Mouse (Mus musculus) heart, embryonic 11.5 days (tissue): ENCODE data around the gene Atp6v1g2. TPM values are rescaled to one million over a fixed set of nuclear protein-coding genes. Genes with fewer than 3 reads are reported as not detected.

Experiments
- ATAC-seq: fragments of 200-750 bp; cut with Nextera tagmentation; replicated peaks from 2 replicates; pipeline ENCODE4 v1.8.0; 2017; ENCODE audit warnings: moderate library complexity; ENCODE audit not compliant: insufficient number of reproducible peaks, low FRiP score, low TSS enrichment
- H3K27ac ChIP-seq: fragments of 300-500 bp; sonication (generic); 2 replicates; pipeline ENCODE4 v1.5.1; 2014; ENCODE audit warnings: mild to moderate bottlenecking, low read depth, low read length
- H3K27me3 ChIP-seq: fragments of 300-500 bp; sonication (generic); 2 replicates; pipeline ENCODE4 v1.6.1; 2014; ENCODE audit warnings: mild to moderate bottlenecking, low read length, mixed read lengths; ENCODE audit not compliant: control insufficient read depth, insufficient read depth
- H3K36me3 ChIP-seq: fragments of 300-500 bp; sonication (generic); 2 replicates; pipeline ENCODE4 v1.6.1; 2014; ENCODE audit warnings: mild to moderate bottlenecking, low read length, moderate library complexity, mixed read lengths; ENCODE audit not compliant: control insufficient read depth, insufficient read depth
- H3K4me1 ChIP-seq: fragments of 300-500 bp; sonication (generic); 2 replicates; pipeline ENCODE4 v1.6.1; 2014; ENCODE audit warnings: low read length; ENCODE audit not compliant: control insufficient read depth, insufficient read depth
- H3K4me2 ChIP-seq: fragments of 300-500 bp; sonication (generic); 2 replicates; pipeline ENCODE4 v1.6.1; 2014; ENCODE audit warnings: mild to moderate bottlenecking, moderate library complexity
- H3K4me3 ChIP-seq: fragments of 300-500 bp; sonication (generic); 2 replicates; pipeline ENCODE4 v1.5.1; 2014; ENCODE audit warnings: low read depth, low read length
- H3K9ac ChIP-seq: fragments of 300-500 bp; sonication (generic); 2 replicates; pipeline ENCODE4 v1.6.1; 2014; ENCODE audit warnings: mild to moderate bottlenecking, low read depth, low read length, moderate library complexity
- H3K9me3 ChIP-seq: fragments of 300-500 bp; sonication (generic); replicated peaks from 2 replicates; pipeline ENCODE4 v1.6.1; 2016; ENCODE audit warnings: low read length; ENCODE audit not compliant: control insufficient read depth
- WGBS: fragments of 180-500 bp; shearing (Covaris S2); extraction: QIAGEN DNeasy Blood & Tissue Kit; methylation state at CpG from one replicate; pipeline ENCODE4 v1.1.7; 2014; ENCODE audit not compliant: insufficient replicate concordance; 5-methylcytosine and 5-hydroxymethylcytosine counted together
- polyA plus RNA-seq: library from polyadenylated mRNA; unstranded; fragments of >200 nt; fragmentation: Nextera tagmentation; extraction: Ambion mirVana; gene quantifications from 2 replicates; pipeline ENCODE4 v1.2.1, GENCODE M21; 2014

The Atp6v1g2 gene
- polyA plus RNA-seq, 1 experiment from 2014 or later = 10.1 TPM

DNA sequence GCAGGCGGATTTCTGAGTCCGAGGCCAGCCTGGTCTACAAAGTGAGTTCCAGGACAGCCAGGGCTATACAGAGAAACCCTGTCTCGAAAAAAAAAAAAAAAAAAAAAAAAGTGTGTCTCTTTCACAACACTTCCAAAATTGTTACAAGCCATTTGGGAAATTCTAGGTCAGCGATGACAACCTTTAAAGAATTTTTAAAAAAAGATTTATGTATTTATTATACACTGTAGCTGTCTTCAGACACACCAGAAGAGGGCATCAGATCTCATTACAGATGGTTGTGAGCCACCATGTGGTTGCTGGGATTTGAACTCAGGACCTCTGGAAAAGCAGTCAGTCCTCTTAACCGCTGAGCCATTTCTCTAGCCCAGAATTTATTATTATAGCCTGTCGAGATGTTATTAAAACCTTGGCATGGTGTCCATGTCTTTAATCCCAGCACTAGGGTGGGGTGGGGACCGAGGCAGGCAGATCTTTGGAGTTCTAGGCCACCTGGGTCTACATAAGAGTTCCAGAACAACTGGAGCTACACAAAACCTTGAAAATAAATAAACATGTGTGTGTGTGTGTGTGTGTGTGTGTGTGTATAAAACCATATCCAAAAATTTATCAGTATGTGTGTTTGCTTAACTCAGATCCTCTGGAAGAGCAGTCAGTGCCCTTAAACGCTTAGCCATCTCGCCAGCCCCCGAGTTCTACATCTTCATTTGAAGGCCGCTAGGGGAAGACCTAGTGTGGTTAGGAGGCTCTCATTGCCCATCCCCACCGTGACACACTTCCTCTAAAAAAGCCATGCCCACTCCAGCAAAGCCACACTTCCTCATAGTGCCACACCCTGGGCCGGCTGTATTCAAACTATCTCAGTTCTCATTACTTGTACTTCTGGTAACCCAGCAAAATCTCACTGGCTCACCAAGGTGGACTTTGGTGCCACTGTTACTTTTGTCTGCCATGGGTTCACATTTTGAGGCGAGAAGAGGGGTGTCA lies 25.3 kb downstream of the Atp6v1g2 start:
- no peak overlapping the region for H3K4me3 ChIP-seq
- peaks cover 6% of the 10 kb centered on the region; the same call in 1 of the 2 replicates for H3K36me3 ChIP-seq
- no peak overlapping the region for H3K27ac ChIP-seq
- peak overlapping the region; percentile 52; the same call in 1 of the 2 replicates for H3K4me2 ChIP-seq
- peaks cover 25% of the 10 kb centered on the region for H3K27me3 ChIP-seq
- H3K9me3 ChIP-seq = no peaks in the 10 kb centered on the region
- H3K4me1 ChIP-seq = no peaks in the 10 kb centered on the region
- no peak for ATAC-seq
- 51% methylated on average over 13 of the region's 14 CpGs for WGBS
- H3K9ac ChIP-seq = no peak overlapping the region

DNA sequence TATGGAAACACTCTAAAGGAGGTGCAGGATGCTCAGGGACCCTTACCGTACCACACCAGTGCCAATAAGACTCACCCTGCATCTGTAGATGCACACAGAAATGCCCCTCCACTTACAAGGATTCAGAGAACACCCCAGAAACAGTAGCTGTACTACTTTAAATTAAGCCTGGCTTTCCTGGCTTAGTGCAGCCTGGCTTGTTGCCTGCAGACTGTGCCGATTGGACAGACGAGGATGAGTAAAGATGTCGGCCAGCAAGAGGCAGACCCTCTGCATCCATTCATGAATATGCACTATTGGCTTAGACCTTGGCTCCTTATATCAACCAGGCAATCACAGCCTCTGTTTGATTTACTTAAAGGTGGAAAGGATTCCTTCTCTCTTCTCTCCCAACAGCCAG lies 26.2 kb downstream of the Atp6v1g2 start:
- H3K9ac ChIP-seq = no peak overlapping the region
- no peaks in the 10 kb centered on the region for H3K36me3 ChIP-seq
- ATAC-seq = no peak
- H3K4me1 ChIP-seq = no peaks in the 10 kb centered on the region
- no peak overlapping the region for H3K4me3 ChIP-seq
- WGBS = 76% methylated on average over 4 of the region's 4 CpGs
- H3K27me3 ChIP-seq = peaks cover 33% of the 10 kb centered on the region
- H3K9me3 ChIP-seq = no peaks in the 10 kb centered on the region
- H3K4me2 ChIP-seq = no peak overlapping the region
- no peak overlapping the region for H3K27ac ChIP-seq

DNA sequence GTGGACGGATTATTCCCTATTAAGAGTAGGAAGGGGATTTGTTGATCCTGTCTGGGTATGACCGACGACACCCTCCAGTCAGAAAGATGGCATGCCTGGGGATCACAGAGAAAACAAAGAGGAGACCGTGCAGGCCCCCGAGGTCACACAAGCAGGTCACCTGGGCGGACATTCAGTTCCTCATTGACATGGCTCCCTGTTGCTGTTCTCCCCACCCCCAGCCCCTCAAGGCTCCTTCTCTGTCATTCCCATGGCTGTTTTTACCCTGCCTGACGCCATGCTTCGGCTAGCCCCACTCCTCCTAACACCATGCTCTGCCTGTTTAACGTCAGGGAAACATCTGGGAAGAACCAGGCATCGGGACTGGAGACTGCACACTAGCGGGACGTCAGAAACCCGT lies 28.2 kb downstream of the Atp6v1g2 start:
- no peak overlapping the region for H3K27ac ChIP-seq
- no peak overlapping the region for H3K9ac ChIP-seq
- H3K4me3 ChIP-seq = no peak overlapping the region
- no peaks in the 10 kb centered on the region for H3K9me3 ChIP-seq
- no peak for ATAC-seq
- H3K27me3 ChIP-seq = peaks cover 36% of the 10 kb centered on the region
- no peaks in the 10 kb centered on the region for H3K36me3 ChIP-seq
- 69% methylated on average over 13 of the region's 13 CpGs for WGBS
- no peak overlapping the region for H3K4me2 ChIP-seq
- H3K4me1 ChIP-seq = no peaks in the 10 kb centered on the region

DNA sequence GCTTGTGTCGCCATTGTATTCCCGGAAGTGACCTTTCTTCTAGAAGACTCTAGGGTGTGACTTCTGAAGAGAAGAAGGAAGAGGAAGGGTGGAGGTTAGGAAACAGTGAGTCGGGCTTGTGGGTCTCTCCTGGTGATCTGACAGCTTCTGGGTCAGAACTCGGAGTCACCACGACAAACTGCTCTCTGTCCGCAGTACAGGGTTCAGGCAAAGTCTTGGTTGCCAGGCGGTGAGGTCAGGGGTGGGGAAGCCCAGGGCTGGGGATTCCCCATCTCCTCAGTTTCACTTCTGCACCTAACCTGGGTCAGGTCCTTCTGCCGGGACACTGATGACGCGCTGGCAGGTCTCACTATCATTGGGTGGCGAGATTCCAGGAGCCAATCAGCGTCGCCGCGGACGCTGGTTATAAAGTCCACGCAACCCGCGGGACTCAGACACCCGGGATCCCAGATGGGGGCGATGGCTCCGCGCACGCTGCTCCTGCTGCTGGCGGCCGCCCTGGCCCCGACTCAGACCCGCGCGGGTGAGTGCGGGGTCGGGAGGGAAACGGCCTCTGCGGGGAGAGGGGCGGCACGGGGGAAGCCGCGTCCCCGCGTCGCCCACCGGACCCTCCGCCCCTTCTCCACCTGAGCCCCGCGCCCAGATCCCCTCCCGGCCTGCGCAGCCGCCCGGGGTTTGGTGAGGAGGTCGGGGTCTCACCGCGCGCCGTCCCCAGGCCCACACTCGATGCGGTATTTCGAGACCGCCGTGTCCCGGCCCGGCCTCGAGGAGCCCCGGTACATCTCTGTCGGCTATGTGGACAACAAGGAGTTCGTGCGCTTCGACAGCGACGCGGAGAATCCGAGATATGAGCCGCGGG lies 29.4 kb downstream of the Atp6v1g2 start, which contains the start of gene H2-D1:
Gene H2-D1, plus strand, starts transcription at position 67 of the 859 bp plus-strand sequence.
- Histone ChIP-seq H3K9ac (peak within 1 kb of the TSS; percentile 67), H3K27me3 (peaks cover 33% of the 10 kb centered on the region), H3K4me3 (peak within 1 kb of the TSS; percentile 73), H3K4me2 (peak within 1 kb of the TSS; percentile 100), H3K27ac (no peak within 1 kb of the TSS), H3K36me3 (no peaks in the 10 kb centered on the region), H3K9me3 (no peaks in the 10 kb centered on the region), H3K4me1 (no peaks in the 10 kb centered on the region)
- peak; percentile 85 for ATAC-seq
- 1% methylated on average over 72 of the region's 73 CpGs for WGBS

DNA sequence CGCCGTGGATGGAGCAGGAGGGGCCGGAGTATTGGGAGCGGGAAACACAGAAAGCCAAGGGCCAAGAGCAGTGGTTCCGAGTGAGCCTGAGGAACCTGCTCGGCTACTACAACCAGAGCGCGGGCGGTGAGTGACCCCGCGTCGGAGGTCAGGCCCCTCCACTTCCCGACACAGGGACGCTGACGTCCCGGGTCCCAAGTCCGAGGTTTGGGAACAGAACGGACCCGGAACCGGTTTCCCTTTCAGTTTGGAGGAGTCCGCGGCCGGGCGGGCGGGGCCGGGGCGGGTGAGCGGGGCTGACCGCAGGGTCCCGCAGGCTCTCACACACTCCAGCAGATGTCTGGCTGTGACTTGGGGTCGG lies 30.0 kb downstream of the Atp6v1g2 start:
- peaks cover 33% of the 10 kb centered on the region for H3K27me3 ChIP-seq
- ATAC-seq = 0 out of 2 replicates have a peak, but pooled peaks have one; percentile 3

DNA sequence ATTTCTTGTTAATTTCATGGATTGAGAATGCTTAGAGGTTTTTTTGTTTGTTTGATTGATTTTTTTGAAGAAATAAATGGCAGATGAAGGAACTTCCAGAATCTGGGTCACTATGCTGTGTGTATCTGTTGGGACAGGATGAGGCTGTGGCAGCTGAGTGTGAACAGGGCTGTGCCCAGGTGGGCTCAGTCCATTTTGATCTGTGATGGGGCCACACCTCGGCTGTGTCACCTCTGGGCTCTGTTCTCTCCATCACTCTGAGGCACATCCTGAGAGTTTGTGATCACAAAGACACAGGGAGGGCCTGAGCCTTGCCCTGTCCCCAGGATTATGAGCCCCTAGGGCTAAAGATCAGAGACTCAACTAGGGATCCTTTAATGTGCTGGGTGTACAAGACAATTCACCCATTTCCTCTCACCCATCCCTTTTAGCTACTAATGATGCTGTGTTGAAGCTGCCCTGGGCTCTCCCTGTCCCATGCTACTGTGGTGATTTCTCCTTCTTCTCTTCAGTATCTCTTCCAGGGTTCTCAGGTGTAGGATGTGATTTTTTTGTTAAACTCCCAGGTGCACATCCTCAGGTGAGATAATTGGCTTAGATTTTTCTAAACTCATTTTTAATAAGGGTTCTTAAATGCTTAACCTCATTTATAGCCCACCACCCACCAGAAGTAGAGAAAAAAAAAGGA lies 34.1 kb downstream of the Atp6v1g2 start:
- H3K36me3 ChIP-seq = no peaks in the 10 kb centered on the region
- H3K27ac ChIP-seq = no peak overlapping the region
- H3K9ac ChIP-seq = no peak overlapping the region
- ATAC-seq = no peak
- no peak overlapping the region for H3K4me2 ChIP-seq
- peaks cover 22% of the 10 kb centered on the region for H3K27me3 ChIP-seq
- 39% methylated on average over 1 of the region's 1 CpGs for WGBS
- no peak overlapping the region for H3K4me3 ChIP-seq
- no peaks in the 10 kb centered on the region for H3K4me1 ChIP-seq
- no peaks in the 10 kb centered on the region for H3K9me3 ChIP-seq

More for the DNA sequence above, 30.0 kb downstream of the Atp6v1g2 start:
- Histone ChIP-seq H3K27ac (no peak overlapping the region), H3K4me2 (peak overlapping the region; percentile 100), H3K36me3 (no peaks in the 10 kb centered on the region), H3K4me1 (no peaks in the 10 kb centered on the region), H3K9ac (peak overlapping the region; percentile 67; the same call in 1 of the 2 replicates), H3K4me3 (peak overlapping the region; percentile 73), H3K9me3 (no peaks in the 10 kb centered on the region)
- 2% methylated on average over 31 of the region's 31 CpGs for WGBS

DNA sequence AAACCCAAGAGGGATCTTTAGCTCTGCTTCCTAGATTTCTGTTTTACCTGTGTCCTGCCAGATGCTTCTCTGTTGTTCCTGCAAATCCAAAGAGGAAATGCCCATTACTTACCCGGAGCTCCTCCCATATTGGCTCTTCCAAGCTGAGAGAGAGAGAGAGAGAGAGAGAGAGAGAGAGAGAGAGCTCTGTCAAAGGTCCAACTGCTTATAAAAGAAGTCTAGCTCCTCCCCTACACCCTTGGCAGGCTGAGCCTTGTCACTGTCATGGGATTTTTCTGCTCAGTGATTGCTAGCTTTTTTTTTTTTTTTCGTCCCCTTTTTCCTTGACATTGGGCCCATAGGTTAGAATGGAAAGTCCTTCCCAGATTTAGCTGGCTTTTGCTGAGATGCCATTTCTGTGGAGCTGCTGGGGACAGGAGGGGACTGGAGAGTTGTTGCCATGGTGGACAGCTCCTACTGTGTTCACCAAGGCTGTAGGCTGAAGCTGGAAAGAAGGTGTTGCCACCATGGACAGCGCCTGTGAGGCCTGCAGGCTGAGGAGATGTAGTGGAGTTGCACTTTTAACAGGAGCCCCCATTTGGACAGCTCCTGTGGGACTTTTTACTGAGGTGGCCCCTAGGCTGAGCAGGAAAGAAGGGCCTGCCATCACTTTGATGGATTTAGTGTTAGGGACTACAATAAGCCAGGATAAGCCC lies 36.3 kb downstream of the Atp6v1g2 start:
- H3K27me3 ChIP-seq = peaks cover 3% of the 10 kb centered on the region
- no peak overlapping the region for H3K9ac ChIP-seq
- 0 out of 2 replicates have a peak, but pooled peaks have one; percentile 42 for ATAC-seq
- 23% methylated on average over 3 of the region's 3 CpGs for WGBS
- no peak overlapping the region for H3K4me3 ChIP-seq
- H3K9me3 ChIP-seq = no peaks in the 10 kb centered on the region
- H3K4me1 ChIP-seq = no peaks in the 10 kb centered on the region
- no peak overlapping the region for H3K27ac ChIP-seq
- H3K4me2 ChIP-seq = no peak overlapping the region
- H3K36me3 ChIP-seq = no peaks in the 10 kb centered on the region
